Mouse (Mus musculus) cortical plate, adult 2 months (tissue): Measurements from ENCODE around the gene Wdr25.

ENCODE experiments used
- CTCF ChIP-seq: fragments of 200-500 bp; IDR thresholded peaks from 2 replicates; pipeline ENCODE4 v1.5.1; 2011; ENCODE audit warnings: mild to moderate bottlenecking, control low read depth, low read length; ENCODE audit not compliant: insufficient read depth; ENCODE audit errors: extremely low read depth
- POLR2A ChIP-seq: fragments of 200-500 bp; IDR thresholded peaks from 2 replicates; pipeline ENCODE4 v1.6.1; 2011; ENCODE audit warnings: mild to moderate bottlenecking, low read length, control low read depth; ENCODE audit not compliant: insufficient read depth; ENCODE audit errors: extremely low read depth

DNA sequence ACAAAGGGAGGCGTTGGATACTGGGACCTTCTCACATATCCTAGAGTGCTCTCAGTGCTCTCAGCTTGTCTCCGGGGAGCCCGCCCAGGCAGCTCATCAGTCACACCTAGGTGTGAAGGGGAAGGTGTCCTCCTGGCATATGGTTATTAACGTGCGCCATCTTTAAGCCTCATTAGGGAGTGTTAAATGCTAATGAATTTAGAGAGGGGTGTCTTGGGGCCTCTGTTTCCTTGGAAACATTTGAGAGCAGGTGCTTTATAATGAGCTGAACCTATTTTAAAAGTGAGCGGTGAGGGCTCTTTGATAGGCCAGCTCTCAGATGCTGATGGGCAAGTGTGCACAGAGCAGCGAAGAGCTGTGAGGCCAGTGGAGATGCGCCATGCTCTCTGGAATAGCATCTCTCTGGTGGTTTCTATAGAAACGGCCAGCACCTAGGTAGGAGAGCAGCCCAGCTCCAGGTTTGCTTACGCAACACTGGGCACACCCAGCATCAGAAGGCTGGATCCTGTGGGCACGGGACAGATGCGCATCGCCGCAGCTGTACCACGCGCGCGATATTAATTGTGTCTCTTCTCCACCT, 116.7 kb downstream of the Wdr25 start:
- TF ChIP-seq CTCF (no peak), POLR2A (no peak)
